Mouse (Mus musculus) T-helper 17 cell (primary cell): Measurements from ENCODE around the gene Whrn.

ENCODE experiments used
- in situ Hi-C, 2 experiments: fragments of 300-600 bp; cut with MboI, MseI; formaldehyde crosslinking; loops; 1 replicate in 1 of 2; 2 replicates in 1 of 2; pipeline ENCODE4 v1.15.1; 2025; ENCODE audit warnings: high pct_unique_total_duplicates in 2 of 2

Gene Whrn

DNA sequence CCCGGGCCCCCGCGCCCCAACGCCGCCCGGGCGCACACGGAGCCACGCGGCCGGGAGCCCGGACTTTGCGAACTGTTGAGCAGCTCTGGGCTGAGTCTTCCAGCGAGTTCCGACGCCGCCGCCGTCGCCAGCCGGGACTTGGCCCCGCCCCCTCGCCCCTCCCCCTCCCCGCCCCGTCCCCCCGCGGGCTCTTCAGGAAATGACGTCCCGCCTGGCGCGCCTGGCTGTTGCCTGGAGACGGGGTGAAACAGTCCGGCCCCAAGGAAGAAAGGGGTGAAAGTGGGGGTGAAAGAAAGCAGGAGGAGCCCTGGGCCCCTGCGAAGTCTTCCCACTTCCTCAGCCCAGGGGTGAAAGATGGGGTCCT is at the start of gene Whrn:
TSS of gene Whrn (minus strand) at position 77 of the 364 bp plus-strand sequence.
- in situ Hi-C loops: loop anchor here in 1 of 2 experiments (5.0 kb wide), 1 partner anchor 94 kb away; the partner anchor contains the start of gene Akna

- in situ Hi-C loops: no loop called here
These were observed 49.6 kb upstream of the Whrn start for GRCm38 (mm10) chr4:63545231-63545958.

DNA sequence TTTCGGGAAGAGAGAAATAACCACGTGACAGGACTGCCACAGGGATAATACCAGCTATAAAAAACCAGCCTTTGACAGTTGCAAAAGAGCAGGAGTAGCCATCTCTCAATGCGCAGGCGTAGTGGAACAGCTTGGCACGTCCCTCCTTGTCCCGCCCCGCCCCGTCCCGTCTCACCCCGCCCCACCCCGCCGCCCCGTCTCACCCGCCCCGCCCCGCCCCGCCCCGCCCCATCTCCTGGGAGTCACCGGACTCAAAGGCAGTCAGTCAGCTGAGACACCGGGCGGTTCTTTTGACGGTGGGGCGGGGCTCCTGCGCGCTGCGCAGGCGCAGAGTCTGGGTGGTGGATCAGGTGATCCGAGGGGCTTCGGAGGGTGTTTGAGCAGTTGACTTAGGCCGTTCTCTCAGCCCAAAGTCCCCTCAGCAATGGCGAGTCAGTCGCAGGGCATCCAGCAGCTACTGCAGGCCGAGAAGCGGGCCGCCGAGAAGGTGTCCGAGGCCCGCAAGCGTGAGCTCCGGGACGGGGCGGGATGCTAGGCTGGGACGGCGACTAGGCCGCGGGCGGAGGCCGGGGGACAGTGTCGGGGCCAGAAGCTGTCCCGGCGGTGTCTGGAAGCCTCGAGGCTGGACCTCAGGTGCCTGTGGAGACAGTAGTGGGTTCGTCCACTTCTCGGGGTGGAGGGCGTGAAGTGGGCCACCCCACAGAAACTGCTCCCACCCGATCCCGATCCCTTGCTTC is 48.9 kb upstream of the Whrn start, which contains the start of gene Atp6v1g1:
TSS of gene Atp6v1g1 (plus strand) at position 279 of the 737 bp plus-strand sequence.
- in situ Hi-C loops: no loop called here

DNA sequence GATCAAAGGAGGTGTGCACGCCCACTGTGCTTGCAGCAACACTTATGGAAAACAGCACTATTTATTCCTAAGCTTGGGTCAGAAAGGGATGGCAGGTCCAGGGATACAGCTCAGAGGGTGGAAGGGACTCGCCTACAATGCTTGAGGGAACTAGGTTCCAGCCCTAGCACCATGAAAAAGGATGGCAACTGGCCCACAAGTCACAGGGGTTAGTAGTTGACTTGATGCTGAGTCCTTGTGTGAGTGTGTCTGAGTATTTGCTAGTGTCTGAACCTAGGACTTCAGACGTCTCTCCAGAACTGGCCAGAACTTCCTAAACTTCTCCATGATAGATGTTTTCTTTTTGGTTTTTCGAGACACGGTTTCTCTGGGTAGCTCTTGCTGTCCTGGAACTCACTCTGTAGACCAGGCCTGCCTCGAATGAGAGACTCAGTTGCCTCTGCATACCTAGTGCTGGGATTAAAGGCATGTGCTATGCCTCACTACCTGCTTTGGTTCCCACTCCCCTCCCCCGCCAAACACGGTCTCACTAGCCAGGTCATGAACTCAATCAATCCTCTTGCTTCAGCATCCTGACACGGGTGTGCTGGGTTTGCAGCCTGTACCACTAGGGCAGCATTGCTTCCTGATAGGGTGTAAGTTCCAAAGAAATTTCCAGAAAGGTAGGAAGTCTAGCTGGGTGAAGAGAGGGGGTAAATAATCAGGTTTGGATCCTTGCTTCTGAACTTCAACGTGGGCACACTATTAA is 48.1 kb upstream of the Whrn start:
- in situ Hi-C loops: no loop called here

DNA sequence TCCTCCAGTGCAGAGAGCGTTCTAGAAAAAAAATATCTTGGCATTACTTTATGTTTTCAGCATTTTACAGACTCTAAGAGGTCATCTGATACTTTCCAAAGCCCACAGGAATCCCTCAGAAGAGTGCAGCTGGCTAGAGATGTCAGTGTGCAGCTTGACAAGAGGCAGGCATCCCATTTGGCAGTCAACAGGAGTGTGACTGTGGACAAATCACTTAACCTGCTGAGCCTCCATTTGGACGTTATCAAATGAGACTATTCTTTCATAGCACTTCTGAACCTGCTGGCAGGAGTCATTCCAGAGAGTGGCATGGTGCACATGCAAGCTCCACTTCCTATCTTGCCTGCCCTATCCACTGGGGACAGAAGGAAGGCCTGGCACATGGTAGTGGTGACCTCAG is 46.4 kb upstream of the Whrn start:
- in situ Hi-C loops: no loop called here

DNA sequence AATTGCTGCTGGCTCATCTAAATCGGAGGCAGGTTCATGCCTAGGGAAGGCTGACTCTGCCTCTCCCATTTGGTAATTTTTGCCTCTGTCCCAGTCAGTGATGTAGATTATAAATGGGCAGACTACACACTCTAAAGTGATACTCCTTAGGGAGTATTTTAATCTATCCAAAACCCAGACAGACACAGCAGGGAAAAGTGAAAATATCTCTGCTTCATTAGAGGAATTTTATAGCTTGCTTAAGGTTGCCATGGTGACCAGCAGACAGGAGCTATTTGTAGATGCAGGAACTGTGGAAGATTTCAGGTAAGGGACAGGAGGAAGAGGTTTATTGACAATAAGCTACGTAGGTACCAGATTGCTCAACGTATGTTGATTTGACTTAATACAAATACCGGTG is 41.8 kb upstream of the Whrn start:
- in situ Hi-C loops: no loop called here

DNA sequence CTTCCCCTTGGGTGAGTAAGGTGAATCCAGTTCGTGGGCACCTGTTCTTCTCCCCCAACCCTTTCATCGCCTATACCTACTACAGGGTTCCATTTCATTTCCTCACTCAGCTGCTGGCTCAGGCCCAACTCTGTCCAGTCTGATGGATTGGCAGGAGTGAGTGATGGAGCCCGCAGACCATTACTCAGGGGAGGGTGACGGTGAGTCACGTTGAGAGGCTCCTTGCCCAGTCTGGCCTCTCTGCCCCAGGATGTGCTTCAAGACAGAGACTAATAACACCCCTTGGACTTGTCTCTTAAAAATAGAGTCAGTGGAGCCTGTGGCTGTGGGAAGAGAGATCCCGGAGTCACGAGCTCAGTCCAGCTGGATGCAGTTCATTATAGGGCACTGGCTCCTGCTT is 34.6 kb upstream of the Whrn start:
- in situ Hi-C loops: no loop called here

DNA sequence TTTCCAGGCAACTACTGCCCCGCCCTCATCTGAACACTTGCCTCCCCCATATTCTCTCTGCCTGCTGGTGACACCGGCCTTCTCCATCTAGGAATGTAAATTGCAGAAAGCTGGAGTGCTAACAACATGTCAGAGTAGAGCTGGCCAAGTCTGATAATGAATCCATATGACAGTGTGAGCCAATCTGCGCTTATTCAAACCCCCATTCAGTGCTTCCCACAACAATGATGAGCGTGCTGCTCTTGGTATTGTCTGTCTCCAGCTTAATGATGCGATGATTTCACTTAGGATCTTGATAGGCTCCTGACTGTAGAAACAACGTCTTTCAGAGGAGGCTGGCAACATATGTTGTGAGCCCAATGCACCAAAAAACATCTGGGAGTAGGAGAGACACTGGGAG is 33.2 kb upstream of the Whrn start:
- in situ Hi-C loops: no loop called here

DNA sequence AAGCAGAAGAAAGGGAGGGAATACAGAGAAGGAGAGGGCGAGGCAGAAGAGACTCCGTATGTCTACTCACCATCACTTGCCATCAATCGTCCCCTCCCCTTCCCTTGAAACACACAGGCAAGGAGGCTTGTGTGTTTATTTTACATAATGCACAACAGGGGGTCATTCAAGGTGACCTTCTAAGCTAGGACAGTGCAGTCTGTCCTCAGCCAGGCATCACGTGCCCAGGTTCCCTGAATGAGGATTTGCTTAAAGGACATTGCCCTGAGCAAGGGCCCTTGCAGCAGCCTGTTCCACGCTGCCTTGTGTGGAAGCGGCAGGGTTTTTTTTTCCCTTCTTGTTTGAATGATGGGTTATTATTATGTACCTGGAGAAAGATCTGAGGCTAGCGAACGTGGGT is 29.7 kb upstream of the Whrn start:
- in situ Hi-C loops: no loop called here

- in situ Hi-C loops: no loop called here
These were observed 26.1 kb upstream of the Whrn start for GRCm38 (mm10) chr4:63521813-63522419.

DNA sequence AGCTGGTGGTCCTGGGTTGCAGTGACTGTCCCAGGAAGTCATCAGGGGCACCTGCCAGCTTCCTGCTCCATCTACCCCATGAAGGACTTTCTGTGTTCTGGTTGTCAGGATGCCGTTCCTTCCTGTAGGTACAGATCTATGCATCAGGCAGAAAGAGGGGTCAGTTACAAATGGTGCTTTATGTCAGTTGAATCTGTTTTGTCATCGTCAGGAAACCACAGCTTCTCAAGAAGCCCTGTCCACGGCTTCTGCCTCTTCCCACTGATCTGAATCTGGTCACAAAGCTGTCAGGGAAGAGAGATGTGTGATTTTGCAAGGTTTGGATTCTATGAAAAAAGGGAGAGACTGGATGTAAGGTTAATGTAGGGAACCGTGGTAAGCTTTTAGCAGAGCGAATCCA is 19.2 kb upstream of the Whrn start:
- in situ Hi-C loops: loop anchor here in 1 of 2 experiments (5.0 kb wide), 1 partner anchor 437 kb away; no protein-coding TSS in a partner anchor

DNA sequence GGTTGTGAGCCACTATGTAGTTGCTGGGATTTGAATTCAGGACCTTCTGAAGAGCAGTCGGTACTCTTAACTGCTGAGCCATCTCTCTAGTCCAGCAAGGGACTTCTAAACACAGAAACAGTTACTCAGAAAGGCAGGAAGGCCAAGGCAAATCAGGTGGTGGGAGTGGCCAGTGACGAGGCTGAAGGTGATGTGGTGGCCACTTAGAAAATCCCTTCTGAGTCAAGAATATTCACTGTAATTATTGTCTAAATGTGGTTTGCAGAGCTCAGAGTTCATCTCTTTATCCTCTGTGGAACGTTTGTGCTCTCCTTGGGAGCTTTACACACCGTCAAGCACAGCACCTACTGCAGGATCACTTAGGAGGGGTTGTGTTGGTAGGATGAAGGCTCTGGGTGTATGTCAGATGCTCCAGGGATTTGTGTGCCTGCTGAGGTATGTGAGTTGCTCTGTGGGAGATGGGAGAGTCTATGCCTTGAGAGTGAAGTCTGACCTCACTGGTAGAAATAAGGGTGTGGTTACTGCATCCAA is 18.7 kb upstream of the Whrn start:
- in situ Hi-C loops: no loop called here

- in situ Hi-C loops: no loop called here
These were observed 17.1 kb upstream of the Whrn start for GRCm38 (mm10) chr4:63512921-63513320.

- in situ Hi-C loops: no loop called here
These were observed 12.4 kb upstream of the Whrn start for GRCm38 (mm10) chr4:63508232-63508631.

GRCm38 (mm10) chr4:63507478-63507877 is 11.7 kb upstream of the Whrn start:
- in situ Hi-C loops: no loop called here

GRCm38 (mm10) chr4:63503949-63504348 is 8.2 kb upstream of the Whrn start:
- in situ Hi-C loops: loop anchor here (5.0 kb wide), 2 partner anchors 58 to 443 kb away; no protein-coding TSS in a partner anchor

DNA sequence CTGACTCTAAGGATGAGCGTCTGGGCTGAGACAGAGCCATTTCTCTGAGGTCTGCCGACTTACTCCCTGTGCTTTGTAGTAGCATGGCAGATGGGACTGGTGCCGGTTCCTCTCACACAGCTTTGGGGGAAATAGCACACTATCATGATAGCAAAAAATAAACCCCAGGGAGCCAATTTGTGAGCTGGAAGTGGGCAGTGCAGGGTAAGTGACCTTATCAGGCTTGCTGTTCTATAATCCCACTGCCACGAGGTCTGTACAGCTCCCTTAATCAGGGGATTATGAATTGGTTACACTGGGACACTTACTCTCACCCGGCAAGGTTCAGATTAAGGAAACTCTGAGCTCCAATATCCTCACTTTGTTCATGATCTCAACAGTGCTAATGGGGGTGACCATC is 5.3 kb upstream of the Whrn start:
- in situ Hi-C loops: loop anchor here (5.0 kb wide), 2 partner anchors 61 to 446 kb away; no protein-coding TSS in a partner anchor

DNA sequence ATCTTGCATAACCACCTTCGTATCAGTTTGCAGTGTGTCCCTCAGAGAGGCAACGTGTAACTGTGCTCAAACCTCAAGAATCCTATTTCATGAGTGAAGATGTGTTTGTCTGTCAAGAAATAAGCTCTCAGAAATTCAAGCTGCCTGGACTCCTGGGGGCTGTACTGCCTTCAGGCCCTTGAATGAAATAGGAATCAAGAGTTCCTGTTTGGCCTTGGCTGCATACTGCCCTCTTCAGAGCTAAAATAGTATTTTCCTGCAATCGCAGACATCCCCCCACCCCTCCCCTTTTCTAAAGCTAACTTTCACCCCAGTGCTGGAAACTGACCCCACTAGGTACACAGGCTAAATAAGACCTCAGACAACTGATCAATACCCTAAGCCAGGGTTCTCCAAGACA is 2.6 kb upstream of the Whrn start:
- in situ Hi-C loops: loop anchor here in 1 of 2 experiments (5.0 kb wide), 1 partner anchor 96 kb away; the partner anchor contains the start of gene Akna

DNA sequence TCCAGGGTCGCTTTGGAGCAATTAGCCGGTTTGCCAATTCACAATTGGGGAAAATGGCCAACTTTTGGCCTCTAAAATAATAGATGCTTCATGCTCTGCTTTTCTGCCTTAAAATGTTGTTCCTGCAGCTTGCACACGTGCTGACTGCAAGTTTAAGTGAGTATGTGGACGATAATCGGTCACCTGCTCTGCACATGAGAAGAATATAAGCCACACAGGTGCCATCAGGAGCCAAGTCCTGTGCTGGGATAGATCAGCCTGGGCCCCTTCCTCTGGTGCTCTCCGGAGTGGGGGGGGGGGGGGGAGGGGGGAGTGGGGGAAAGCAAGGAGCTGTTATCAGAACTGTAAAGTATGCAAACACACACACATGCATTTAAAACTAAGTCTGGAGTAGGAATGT is 521 bp upstream of the Whrn start:
- in situ Hi-C loops: loop anchor here in 1 of 2 experiments (5.0 kb wide), 1 partner anchor 94 kb away; the partner anchor contains the start of gene Akna

GRCm38 (mm10) chr4:63494967-63495914 is 550 bp downstream of the Whrn start:
- in situ Hi-C loops: loop anchor here in 1 of 2 experiments (5.0 kb wide), 1 partner anchor 93 kb away; the partner anchor contains the start of gene Akna
